Mouse (Mus musculus) heart, embryonic 13.5 days (tissue): Measurements from ENCODE around the gene Tmppe. TPM values are rescaled to one million over a fixed set of nuclear protein-coding genes. Genes with fewer than 3 reads are reported as not detected.

Experiments used
- ATAC-seq: fragments of 200-750 bp; cut with Nextera tagmentation; 2 replicates; pipeline ENCODE4 v1.8.0; 2017; ENCODE audit warnings: moderate TSS enrichment; ENCODE audit not compliant: insufficient number of reproducible peaks, low FRiP score, low TSS enrichment; ENCODE audit errors: extremely low read depth
- H3K27ac ChIP-seq: fragments of 300-500 bp; sonication (generic); replicated peaks from 2 replicates; pipeline ENCODE4 v1.5.1; 2015; ENCODE audit warnings: moderate library complexity, mild to moderate bottlenecking, inconsistent platforms
- H3K27me3 ChIP-seq: fragments of 300-500 bp; sonication (generic); replicated peaks from 2 replicates; pipeline ENCODE4 v1.6.1; 2015; ENCODE audit warnings: mild to moderate bottlenecking, inconsistent platforms
- H3K36me3 ChIP-seq: fragments of 300-500 bp; sonication (generic); 2 replicates; pipeline ENCODE4 v1.6.1; 2015; ENCODE audit warnings: mild to moderate bottlenecking, inconsistent platforms
- H3K4me1 ChIP-seq: fragments of 300-500 bp; sonication (generic); 2 replicates; pipeline ENCODE4 v1.6.1; 2015; ENCODE audit warnings: inconsistent platforms
- H3K4me2 ChIP-seq: fragments of 300-500 bp; sonication (generic); 2 replicates; pipeline ENCODE4 v1.6.1; 2015; ENCODE audit warnings: inconsistent platforms, mild to moderate bottlenecking, moderate library complexity
- H3K4me3 ChIP-seq: fragments of 300-500 bp; sonication (generic); 2 replicates; pipeline ENCODE4 v1.5.1; 2015; ENCODE audit warnings: moderate library complexity, mild to moderate bottlenecking, inconsistent platforms
- H3K9ac ChIP-seq: fragments of 300-500 bp; sonication (generic); 2 replicates; pipeline ENCODE4 v1.6.1; 2015; ENCODE audit warnings: inconsistent platforms, mild to moderate bottlenecking, moderate library complexity
- H3K9me3 ChIP-seq: fragments of 300-500 bp; sonication (generic); 2 replicates; pipeline ENCODE4 v1.6.1; 2016; ENCODE audit warnings: inconsistent platforms
- WGBS: fragments of 180-500 bp; shearing (Covaris S2); methylation state at CpG from one replicate; pipeline ENCODE4 v1.1.7; 2015; ENCODE audit warnings: mixed read lengths; 5-methylcytosine and 5-hydroxymethylcytosine counted together
- polyA plus RNA-seq: library from polyadenylated mRNA; unstranded; fragments of >200 nt; fragmentation: Nextera tagmentation; extraction: Ambion mirVana; gene quantifications from 2 replicates; pipeline ENCODE4 v1.2.1, GENCODE M21; 2015

The Tmppe gene
- polyA plus RNA-seq, 1 experiment from 2014 or later: 9.2 TPM

GRCm38 (mm10) chr9:114446887-114447286, 46.0 kb downstream of the Tmppe start:
- 46% methylated on average over 8 of the region's 8 CpGs for WGBS
- Histone ChIP-seq H3K4me2 (no peak overlapping the region), H3K27ac (no peak overlapping the region), H3K36me3 (peaks cover 18% of the 10 kb centered on the region; the same call in 1 of the 2 replicates), H3K27me3 (no peaks in the 10 kb centered on the region), H3K4me1 (peaks cover 10% of the 10 kb centered on the region; the same call in 1 of the 2 replicates), H3K4me3 (no peak overlapping the region), H3K9me3 (no peaks in the 10 kb centered on the region), H3K9ac (no peak overlapping the region)
- peak; percentile 63 for ATAC-seq

GRCm38 (mm10) chr9:114448700-114449099, 47.8 kb downstream of the Tmppe start:
- no peaks in the 10 kb centered on the region for H3K9me3 ChIP-seq
- ATAC-seq: no peak
- H3K27ac ChIP-seq: no peak overlapping the region
- no peak overlapping the region for H3K9ac ChIP-seq
- H3K4me1 ChIP-seq: peaks cover 10% of the 10 kb centered on the region; the same call in 1 of the 2 replicates
- H3K4me2 ChIP-seq: no peak overlapping the region
- H3K27me3 ChIP-seq: no peaks in the 10 kb centered on the region
- H3K4me3 ChIP-seq: no peak overlapping the region
- 72% methylated on average over 5 of the region's 5 CpGs for WGBS
- peaks cover 14% of the 10 kb centered on the region for H3K36me3 ChIP-seq

- Histone ChIP-seq H3K27ac (no peak overlapping the region), H3K4me1 (peaks cover 10% of the 10 kb centered on the region; the same call in 1 of the 2 replicates), H3K9me3 (no peaks in the 10 kb centered on the region), H3K9ac (no peak overlapping the region), H3K36me3 (peaks cover 13% of the 10 kb centered on the region), H3K27me3 (no peaks in the 10 kb centered on the region), H3K4me2 (no peak overlapping the region), H3K4me3 (no peak overlapping the region)
- WGBS: 69% methylated on average over 13 of the region's 13 CpGs
- no peak for ATAC-seq
These were observed 48.3 kb downstream of the Tmppe start for GRCm38 (mm10) chr9:114449120-114449754.

- Histone ChIP-seq H3K4me3 (no peak overlapping the region), H3K9ac (no peak overlapping the region), H3K9me3 (no peaks in the 10 kb centered on the region), H3K4me2 (no peak overlapping the region), H3K27ac (no peak overlapping the region), H3K4me1 (peaks cover 6% of the 10 kb centered on the region; the same call in 1 of the 2 replicates), H3K27me3 (no peaks in the 10 kb centered on the region), H3K36me3 (peaks cover 24% of the 10 kb centered on the region)
- no peak for ATAC-seq
- 78% methylated on average over 7 of the region's 7 CpGs for WGBS
These were observed 50.7 kb downstream of the Tmppe start for GRCm38 (mm10) chr9:114451615-114452014.

- no peak overlapping the region for H3K4me2 ChIP-seq
- no peaks in the 10 kb centered on the region for H3K9me3 ChIP-seq
- H3K27ac ChIP-seq: no peak overlapping the region
- ATAC-seq: no peak
- H3K27me3 ChIP-seq: no peaks in the 10 kb centered on the region
- no peak overlapping the region for H3K9ac ChIP-seq
- no peaks in the 10 kb centered on the region for H3K4me1 ChIP-seq
- WGBS: 66% methylated on average over 6 of the region's 6 CpGs
- peaks cover 32% of the 10 kb centered on the region for H3K36me3 ChIP-seq
- no peak overlapping the region for H3K4me3 ChIP-seq
These were observed 51.5 kb downstream of the Tmppe start for GRCm38 (mm10) chr9:114452418-114452817.

- H3K4me3 ChIP-seq: no peak overlapping the region
- no peak for ATAC-seq
- no peaks in the 10 kb centered on the region for H3K27me3 ChIP-seq
- no peaks in the 10 kb centered on the region for H3K4me1 ChIP-seq
- no peak overlapping the region for H3K9ac ChIP-seq
- no peaks in the 10 kb centered on the region for H3K9me3 ChIP-seq
- H3K4me2 ChIP-seq: no peak overlapping the region
- peaks cover 48% of the 10 kb centered on the region for H3K36me3 ChIP-seq
- H3K27ac ChIP-seq: no peak overlapping the region
- 85% methylated on average over 2 of the region's 2 CpGs for WGBS
These were observed 54.5 kb downstream of the Tmppe start for GRCm38 (mm10) chr9:114455420-114455819.

Other genes starting within 250 kb of the Tmppe start
- gene Bcl2a1c, start 71.0 kb upstream of the Tmppe start, polyA plus RNA-seq: not detected in 2 replicates
- 141 and 142 TPM in 2 replicates for gene Crtap, start 10.4 kb upstream of the Tmppe start, polyA plus RNA-seq
- 42.9 and 44.7 TPM in 2 replicates for gene Glb1, start within 50 bp of the Tmppe start, polyA plus RNA-seq
- not detected in 2 replicates for gene Ccr4, start 103.8 kb downstream of the Tmppe start, polyA plus RNA-seq
- 0.89 and 1.0 TPM in 2 replicates for gene C130032M10Rik, start 114.6 kb downstream of the Tmppe start, polyA plus RNA-seq
- gene Trim71, start 163.3 kb downstream of the Tmppe start, polyA plus RNA-seq: 0.17 and 0.20 TPM in 2 replicates
- 35.1 and 36.4 TPM in 2 replicates for gene Cnot10, start 239.1 kb downstream of the Tmppe start, polyA plus RNA-seq